Mouse (Mus musculus): Measurements from ENCODE around the gene Cops7b.

Cops7b gene

DNA sequence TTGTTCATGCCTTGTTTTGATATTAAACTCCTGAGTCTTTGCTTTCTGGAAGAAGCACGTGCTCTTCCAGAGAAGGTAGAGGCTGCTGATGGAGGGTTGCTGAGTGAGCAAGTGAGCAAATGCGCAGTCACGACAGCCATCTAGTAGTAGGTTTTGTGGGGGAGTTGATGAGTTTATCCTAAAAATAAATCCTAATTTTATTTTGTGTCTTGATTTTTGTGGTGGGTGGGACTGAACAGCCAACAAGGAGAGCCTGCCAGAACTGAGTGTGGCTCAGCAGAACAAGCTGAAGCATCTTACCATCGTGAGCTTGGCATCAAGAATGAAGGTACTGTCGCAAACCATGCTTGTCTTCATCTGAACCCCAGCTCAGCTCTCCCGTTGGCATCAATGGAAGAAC lies 13.8 kb downstream of the Cops7b start:
- DNase-seq (ENCODE audit: low read depth, low spot score): no peak

DNA sequence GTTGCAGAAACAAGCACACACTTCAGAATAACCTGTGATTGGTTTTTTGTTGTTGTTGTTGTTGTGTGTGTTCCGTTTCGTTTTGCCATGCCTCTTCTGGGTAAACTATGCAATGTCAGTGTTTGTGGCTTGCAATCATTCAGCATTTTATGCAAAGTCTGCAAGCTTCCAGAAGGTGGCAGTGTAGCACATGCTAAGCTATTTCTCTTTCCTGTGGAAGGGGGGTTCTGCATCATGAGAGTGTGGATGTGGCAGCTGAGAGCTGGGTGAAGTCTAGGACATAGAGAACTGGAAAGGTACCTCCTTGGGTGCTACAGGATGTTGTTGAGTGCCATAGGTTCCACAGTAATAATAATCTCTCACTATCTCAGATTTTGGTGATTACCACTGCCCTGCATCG lies 15.8 kb downstream of the Cops7b start:
- peak; percentile 28 for DNase-seq (ENCODE audit: low read depth, low spot score)

GRCm38 (mm10) chr1:86600117-86600516 lies 17.4 kb downstream of the Cops7b start:
- DNase-seq (ENCODE audit: low read depth, low spot score): no peak

- DNase-seq (ENCODE audit: low read depth, low spot score): no peak
Observed at GRCm38 (mm10) chr1:86610954-86611353, 28.2 kb downstream of the Cops7b start.

DNA sequence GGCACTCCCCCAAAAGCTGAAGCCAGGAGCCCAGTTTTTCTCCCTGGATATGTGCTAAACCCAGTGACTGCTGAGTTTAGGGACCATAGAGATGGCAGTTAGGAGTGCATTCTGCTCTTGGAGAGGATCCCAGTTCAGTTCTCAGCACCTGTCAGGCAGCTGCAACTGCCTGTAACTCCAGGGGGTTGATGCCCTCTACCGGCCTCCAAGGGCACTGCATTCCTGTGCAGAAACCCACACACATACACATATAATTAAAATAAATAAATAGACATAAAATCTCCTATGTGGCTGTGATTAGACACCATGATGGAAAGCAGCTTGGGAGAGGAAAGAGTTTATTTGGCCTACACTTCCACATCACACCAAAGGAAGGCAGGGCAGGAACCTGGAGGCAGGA lies 29.4 kb downstream of the Cops7b start:
- DNase-seq (ENCODE audit: low read depth, low spot score): no peak

GRCm38 (mm10) chr1:86614269-86614668 lies 31.6 kb downstream of the Cops7b start:
- no peak for DNase-seq (ENCODE audit: low read depth, low spot score)

GRCm38 (mm10) chr1:86618454-86619125 lies 35.9 kb downstream of the Cops7b start:
- DNase-seq (ENCODE audit: low read depth, low spot score): peak; percentile 40

- no peak for DNase-seq (ENCODE audit: low read depth, low spot score)
Observed at GRCm38 (mm10) chr1:86622296-86622695, 39.6 kb downstream of the Cops7b start.

- no peak for DNase-seq (ENCODE audit: low read depth, low spot score)
Observed at GRCm38 (mm10) chr1:86623001-86624000, 40.6 kb downstream of the Cops7b start.

DNA sequence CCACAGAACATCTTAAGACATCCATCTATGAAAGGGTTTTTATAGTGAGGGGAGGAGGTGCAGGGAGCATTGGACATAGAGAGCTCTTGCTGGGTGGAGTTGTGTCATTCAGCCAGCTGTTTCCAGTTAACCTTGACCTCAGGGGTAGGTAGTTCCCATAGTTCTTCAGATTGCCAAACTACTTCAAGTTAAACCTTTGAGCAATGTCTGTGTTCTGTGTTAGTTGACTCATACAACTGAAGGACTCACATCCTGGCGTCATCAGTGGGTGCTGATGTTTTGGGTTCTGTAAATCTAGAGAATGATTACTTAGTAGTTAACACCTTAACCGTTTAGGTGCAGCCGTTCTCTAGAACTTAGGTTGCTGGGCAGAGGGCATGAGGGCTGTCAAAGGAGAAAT lies 45.6 kb downstream of the Cops7b start:
- DNase-seq (ENCODE audit: low read depth, low spot score): no peak

- DNase-seq (ENCODE audit: low read depth, low spot score): no peak
Observed at GRCm38 (mm10) chr1:86629936-86630335, 47.2 kb downstream of the Cops7b start.

- DNase-seq (ENCODE audit: low read depth, low spot score): no peak
Observed at GRCm38 (mm10) chr1:86630527-86630926, 47.8 kb downstream of the Cops7b start.

DNA sequence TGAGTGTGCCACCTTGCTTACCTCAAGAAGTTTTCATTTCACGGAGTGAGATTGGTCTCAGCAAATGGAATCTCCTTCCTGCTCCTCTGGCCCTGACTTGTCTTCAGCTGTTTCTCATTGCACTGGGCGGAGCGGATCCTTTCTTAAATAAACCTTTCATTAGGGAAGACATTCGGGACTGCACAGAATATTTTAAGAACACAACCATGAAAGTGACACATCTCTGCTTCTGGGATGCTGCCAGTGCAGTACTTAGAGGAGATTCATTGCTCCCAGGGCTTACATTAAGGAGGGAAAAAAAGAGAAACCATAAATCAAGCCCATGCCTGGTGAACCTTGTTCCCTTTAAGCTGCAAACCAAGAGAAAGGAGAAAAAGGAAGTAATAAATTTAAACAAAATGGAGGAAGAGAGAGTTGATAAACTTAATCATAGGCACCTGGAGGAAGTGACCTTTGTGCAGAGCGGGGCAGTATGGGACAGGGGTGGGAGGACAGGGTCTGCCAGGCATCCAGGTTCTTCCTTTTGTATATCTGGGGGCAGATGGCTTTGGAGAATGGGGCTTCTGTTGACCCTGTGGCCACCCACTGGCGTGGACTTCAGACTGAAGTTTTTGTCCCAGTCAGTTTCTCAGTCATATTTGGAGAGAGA lies 50.2 kb downstream of the Cops7b start:
- DNase-seq (ENCODE audit: low read depth, low spot score): no peak

DNA sequence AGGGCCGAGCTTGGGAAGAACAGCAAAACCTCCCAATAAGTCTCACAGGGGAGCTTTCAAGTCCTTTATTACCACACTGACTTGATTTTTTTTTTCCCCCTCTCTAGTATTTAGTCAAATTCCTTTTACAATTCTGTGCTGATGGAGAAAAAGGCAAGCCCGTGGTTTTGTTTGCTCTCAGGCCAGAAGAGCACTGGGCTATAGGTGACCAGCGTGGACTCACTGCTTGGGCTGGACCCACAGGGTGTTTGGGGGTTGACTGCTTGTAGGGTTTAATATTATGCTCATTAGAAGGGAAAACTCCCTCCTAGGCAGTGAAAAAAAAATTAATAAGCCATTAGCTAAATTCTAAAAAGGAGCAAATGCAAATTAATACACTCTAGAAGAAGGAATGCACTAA lies 50.7 kb downstream of the Cops7b start:
- DNase-seq (ENCODE audit: low read depth, low spot score): no peak

DNA sequence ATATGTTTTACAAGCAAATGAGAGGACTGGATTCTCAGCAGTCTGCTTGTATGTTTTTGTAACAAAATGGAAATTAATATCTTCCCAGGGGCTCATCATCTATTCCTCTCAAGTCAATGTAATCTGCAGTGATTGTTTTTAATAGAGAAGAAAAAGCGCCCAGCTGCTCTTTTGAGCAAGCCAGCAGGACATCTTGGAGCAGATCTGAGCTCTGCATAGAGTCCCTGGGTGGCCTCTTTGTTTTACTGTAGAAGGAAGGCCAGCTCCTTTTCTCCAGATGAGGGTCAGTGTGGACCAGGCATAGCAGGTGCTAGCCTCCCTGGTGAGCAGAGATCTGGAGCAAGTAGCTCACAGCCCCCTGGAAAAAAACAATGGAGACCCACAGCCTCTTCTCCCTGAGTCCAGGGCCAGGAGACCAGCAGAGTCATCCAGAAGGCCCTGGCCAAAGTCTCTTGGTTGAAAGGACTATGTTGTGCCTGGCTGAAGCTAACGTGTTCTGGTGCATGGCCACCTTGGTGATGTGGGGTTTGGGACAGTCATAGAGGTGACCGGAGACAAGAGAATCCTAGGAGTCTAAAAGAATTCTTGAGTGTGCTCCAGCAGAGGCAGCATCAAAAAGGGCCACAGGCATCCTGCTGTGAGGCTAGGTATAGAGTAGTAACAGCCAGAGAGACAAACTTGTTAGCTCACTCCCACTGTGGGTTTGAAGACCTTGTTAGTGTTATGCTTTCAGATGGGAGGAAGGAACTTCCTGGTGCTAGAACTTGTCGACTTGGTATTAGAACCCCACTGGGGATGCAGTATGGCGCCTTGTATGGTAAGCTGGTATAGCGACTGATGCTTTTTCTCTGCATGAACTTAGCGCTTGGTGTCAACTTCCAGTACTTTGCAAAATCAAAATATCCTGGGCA lies 51.4 kb downstream of the Cops7b start:
- DNase-seq (ENCODE audit: low read depth, low spot score): no peak

- no peak for DNase-seq (ENCODE audit: low read depth, low spot score)
Observed at GRCm38 (mm10) chr1:86634751-86635359, 52.2 kb downstream of the Cops7b start.

DNA sequence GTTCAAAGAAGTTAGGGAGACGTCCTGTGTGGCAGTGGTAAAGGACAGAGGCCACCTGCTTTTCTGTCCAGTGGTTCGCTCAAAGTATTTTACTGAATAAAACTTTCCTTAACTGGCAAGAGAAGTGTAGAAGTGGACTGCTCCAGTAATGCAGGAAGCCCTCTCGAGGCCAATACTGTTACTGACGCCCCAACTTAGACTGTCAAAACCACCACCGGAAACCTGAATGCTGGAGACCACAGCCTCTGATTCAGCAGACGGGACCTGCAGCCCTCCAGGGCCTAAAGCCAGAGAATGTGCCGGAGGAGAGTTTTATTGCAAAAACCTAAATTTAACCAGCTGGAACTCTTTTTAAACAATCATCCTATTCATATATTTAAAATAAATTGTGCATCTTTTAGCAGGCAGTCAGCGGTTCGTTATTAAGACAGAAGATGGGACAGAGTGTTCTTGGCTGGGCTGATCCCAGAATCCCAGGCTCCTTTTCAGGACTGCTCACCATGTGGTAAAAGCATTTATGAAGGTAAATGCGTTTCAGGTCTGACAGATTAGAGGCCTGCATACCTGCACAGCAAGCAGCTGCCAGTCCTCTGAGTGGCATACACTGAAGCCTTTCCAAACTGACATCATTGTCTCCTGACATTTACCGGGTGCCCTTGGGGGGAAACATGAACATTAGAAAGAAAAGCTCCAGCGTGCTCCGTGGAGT lies 60.6 kb downstream of the Cops7b start:
- DNase-seq (ENCODE audit: low read depth, low spot score): peak; percentile 38

DNA sequence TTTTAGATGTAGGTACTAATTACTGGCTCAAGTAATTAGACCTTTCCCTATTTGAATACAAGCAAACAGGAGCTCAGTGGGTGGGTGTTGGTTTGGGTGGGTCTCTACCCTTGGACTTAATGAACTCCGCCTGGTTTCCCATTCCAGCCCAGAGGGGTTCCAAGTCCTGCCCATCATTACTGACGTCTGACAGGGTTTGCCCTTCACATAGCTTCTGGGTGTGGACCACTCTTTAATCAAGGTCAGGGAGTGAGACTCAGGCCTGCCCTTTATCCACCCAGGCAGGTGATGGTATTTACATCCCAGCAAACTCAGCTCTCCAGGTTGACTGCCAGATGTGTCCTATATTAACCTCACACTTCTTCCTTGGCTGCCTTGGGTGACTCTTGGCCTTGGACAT lies 64.8 kb downstream of the Cops7b start:
- DNase-seq (ENCODE audit: low read depth, low spot score): no peak

DNA sequence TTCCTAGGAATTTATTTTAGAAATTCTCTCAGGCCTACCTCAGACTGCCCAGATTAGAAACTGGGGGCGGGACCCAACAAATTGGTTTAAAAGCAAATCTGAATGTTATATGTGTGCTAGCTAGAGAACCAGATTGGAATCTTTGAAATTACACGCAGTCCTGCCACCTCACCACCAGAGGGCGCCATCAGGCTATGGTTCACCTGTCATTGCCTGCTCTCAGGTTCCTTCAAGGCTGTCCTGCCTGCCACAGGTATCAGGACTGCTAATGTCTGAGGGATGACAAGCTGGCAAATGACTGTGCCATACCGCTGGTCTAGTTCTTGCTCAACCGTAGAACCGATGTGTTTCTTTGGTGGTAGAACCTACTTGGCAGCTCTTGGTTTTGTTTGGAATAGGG lies 67.6 kb downstream of the Cops7b start:
- DNase-seq (ENCODE audit: low read depth, low spot score): peak; percentile 40

- DNase-seq (ENCODE audit: low read depth, low spot score): no peak
Observed at GRCm38 (mm10) chr1:86652675-86653074, 70.0 kb downstream of the Cops7b start.
